Mouse (Mus musculus) liver, embryonic 12.5 days (tissue): ENCODE measurements around the gene Tfap2e. TPM values are rescaled to one million over a fixed set of nuclear protein-coding genes. Genes with fewer than 3 reads are reported as not detected.
A peak's percentile ranks its signal among the peaks of the same experiment; 100 is the strongest.

Experiments
- ATAC-seq: fragments of 200-750 bp; cut with Nextera tagmentation; 2 replicates; pipeline ENCODE4 v1.8.0; 2017; ENCODE audit warnings: moderate number of reproducible peaks, mild to moderate bottlenecking, moderate library complexity
- H3K27ac ChIP-seq: fragments of 300-500 bp; sonication (generic); 2 replicates; pipeline ENCODE4 v1.5.1; 2016; ENCODE audit warnings: mild to moderate bottlenecking
- H3K27me3 ChIP-seq: fragments of 300-500 bp; sonication (generic); replicated peaks from 2 replicates; pipeline ENCODE4 v1.6.1; 2016; ENCODE audit warnings: mild to moderate bottlenecking, moderate library complexity
- H3K36me3 ChIP-seq: fragments of 300-500 bp; sonication (generic); 2 replicates; pipeline ENCODE4 v1.6.1; 2016; ENCODE audit warnings: mild to moderate bottlenecking, moderate library complexity
- H3K4me1 ChIP-seq: fragments of 300-500 bp; sonication (generic); 2 replicates; pipeline ENCODE4 v1.6.1; 2016
- H3K4me2 ChIP-seq: fragments of 300-500 bp; sonication (generic); 2 replicates; pipeline ENCODE4 v1.6.1; 2016; ENCODE audit warnings: mild to moderate bottlenecking, moderate library complexity
- H3K4me3 ChIP-seq: fragments of 300-500 bp; sonication (generic); 2 replicates; pipeline ENCODE4 v1.5.1; 2016; ENCODE audit warnings: mild to moderate bottlenecking, moderate library complexity
- H3K9ac ChIP-seq: fragments of 300-500 bp; sonication (generic); 2 replicates; pipeline ENCODE4 v1.6.1; 2016; ENCODE audit warnings: mild to moderate bottlenecking, moderate library complexity
- H3K9me3 ChIP-seq: fragments of 300-500 bp; sonication (generic); replicated peaks from 2 replicates; pipeline ENCODE4 v1.6.1; 2016; ENCODE audit warnings: mild to moderate bottlenecking, moderate library complexity
- WGBS: fragments of 180-500 bp; shearing (Covaris S2); methylation state at CpG from one replicate; pipeline ENCODE4 v1.1.7; 2016; ENCODE audit not compliant: insufficient replicate concordance; 5-methylcytosine and 5-hydroxymethylcytosine counted together
- polyA plus RNA-seq: library from polyadenylated mRNA; unstranded; fragments of >200 nt; fragmentation: Nextera tagmentation; extraction: Ambion mirVana; gene quantifications from 2 replicates; pipeline ENCODE4 v1.2.1, GENCODE M21; 2016

The Tfap2e gene
- not detected in 2 replicates for polyA plus RNA-seq

- Histone ChIP-seq H3K4me1 (peaks cover 12% of the 10 kb centered on the region), H3K9ac (no peak within 1 kb of the TSS)
Measured at GRCm38 (mm10) chr4:126736001-126736414, at the start of gene Tfap2e. Gene Tfap2e (minus strand): TSS chr4:126736240.

GRCm38 (mm10) chr4:126782996-126783395, 47.0 kb upstream of the Tfap2e start:
- no peak overlapping the region for H3K9ac ChIP-seq
- H3K4me1 ChIP-seq = no peaks in the 10 kb centered on the region
- ATAC-seq = no peak
- H3K27me3 ChIP-seq = no peaks in the 10 kb centered on the region
- WGBS = 71% methylated on average over 8 of the region's 8 CpGs
- H3K36me3 ChIP-seq = 0 out of 2 replicates have a peak, but pooled peaks cover 2% of the 10 kb centered on the region
- no peak overlapping the region for H3K27ac ChIP-seq
- H3K9me3 ChIP-seq = no peaks in the 10 kb centered on the region
- no peak overlapping the region for H3K4me3 ChIP-seq
- no peak overlapping the region for H3K4me2 ChIP-seq

More at GRCm38 (mm10) chr4:126736001-126736414, at the start of gene Tfap2e:
- 4% methylated on average over 32 of the region's 32 CpGs for WGBS
- no peaks in the 10 kb centered on the region for H3K9me3 ChIP-seq
- peak within 1 kb of the TSS; percentile 46 for H3K4me2 ChIP-seq
- peaks cover 94% of the 10 kb centered on the region for H3K27me3 ChIP-seq
- no peak within 1 kb of the TSS for H3K27ac ChIP-seq
- ATAC-seq = no peak
- peak within 1 kb of the TSS; percentile 28 for H3K4me3 ChIP-seq
- H3K36me3 ChIP-seq = no peaks in the 10 kb centered on the region

- Histone ChIP-seq H3K9me3 (no peaks in the 10 kb centered on the region), H3K4me1 (no peaks in the 10 kb centered on the region), H3K27me3 (no peaks in the 10 kb centered on the region), H3K4me3 (no peak overlapping the region), H3K36me3 (0 out of 2 replicates have a peak, but pooled peaks cover 2% of the 10 kb centered on the region), H3K27ac (no peak overlapping the region), H3K9ac (no peak overlapping the region), H3K4me2 (no peak overlapping the region)
- WGBS = 79% methylated on average over 8 of the region's 8 CpGs
- no peak for ATAC-seq
Measured at GRCm38 (mm10) chr4:126782512-126782911, 46.5 kb upstream of the Tfap2e start.

GRCm38 (mm10) chr4:126781871-126782270, 45.8 kb upstream of the Tfap2e start:
- Histone ChIP-seq H3K9me3 (no peaks in the 10 kb centered on the region), H3K9ac (no peak overlapping the region), H3K4me3 (no peak overlapping the region), H3K4me2 (no peak overlapping the region), H3K27me3 (no peaks in the 10 kb centered on the region), H3K36me3 (0 out of 2 replicates have a peak, but pooled peaks cover under 1% of the 10 kb centered on the region), H3K4me1 (no peaks in the 10 kb centered on the region), H3K27ac (no peak overlapping the region)
- 75% methylated on average over 3 of the region's 3 CpGs for WGBS
- no peak for ATAC-seq

- WGBS = 78% methylated on average over 12 of the region's 12 CpGs
- no peak overlapping the region for H3K9ac ChIP-seq
- no peaks in the 10 kb centered on the region for H3K9me3 ChIP-seq
- H3K4me1 ChIP-seq = no peaks in the 10 kb centered on the region
- H3K27me3 ChIP-seq = no peaks in the 10 kb centered on the region
- H3K27ac ChIP-seq = no peak overlapping the region
- no peaks in the 10 kb centered on the region for H3K36me3 ChIP-seq
- no peak overlapping the region for H3K4me2 ChIP-seq
- ATAC-seq = no peak
- no peak overlapping the region for H3K4me3 ChIP-seq
Measured at GRCm38 (mm10) chr4:126779826-126780775, 44.1 kb upstream of the Tfap2e start.

- Histone ChIP-seq H3K27ac (no peak overlapping the region), H3K9me3 (no peaks in the 10 kb centered on the region), H3K4me3 (no peak overlapping the region), H3K4me2 (no peak overlapping the region), H3K9ac (no peak overlapping the region), H3K4me1 (no peaks in the 10 kb centered on the region), H3K27me3 (no peaks in the 10 kb centered on the region), H3K36me3 (no peaks in the 10 kb centered on the region)
- WGBS = 73% methylated on average over 8 of the region's 8 CpGs
- no peak for ATAC-seq
Measured at GRCm38 (mm10) chr4:126779148-126779581, 43.1 kb upstream of the Tfap2e start.

- no peak overlapping the region for H3K4me2 ChIP-seq
- H3K36me3 ChIP-seq = no peaks in the 10 kb centered on the region
- no peaks in the 10 kb centered on the region for H3K27me3 ChIP-seq
- peaks cover 8% of the 10 kb centered on the region for H3K4me1 ChIP-seq
- no peak overlapping the region for H3K9ac ChIP-seq
- no peak overlapping the region for H3K27ac ChIP-seq
- ATAC-seq = no peak
- 62% methylated on average over 1 of the region's 1 CpGs for WGBS
- no peak overlapping the region for H3K4me3 ChIP-seq
- no peaks in the 10 kb centered on the region for H3K9me3 ChIP-seq
Measured at GRCm38 (mm10) chr4:126775182-126775581, 39.1 kb upstream of the Tfap2e start.

GRCm38 (mm10) chr4:126773871-126774270, 37.8 kb upstream of the Tfap2e start:
- Histone ChIP-seq H3K27ac (no peak overlapping the region), H3K4me3 (no peak overlapping the region), H3K9ac (no peak overlapping the region), H3K4me1 (peaks cover 16% of the 10 kb centered on the region), H3K9me3 (no peaks in the 10 kb centered on the region), H3K36me3 (no peaks in the 10 kb centered on the region), H3K4me2 (no peak overlapping the region), H3K27me3 (no peaks in the 10 kb centered on the region)
- 72% methylated on average over 6 of the region's 6 CpGs for WGBS
- ATAC-seq = no peak

GRCm38 (mm10) chr4:126770831-126771230, 34.8 kb upstream of the Tfap2e start:
- ATAC-seq = no peak
- 61% methylated on average over 4 of the region's 4 CpGs for WGBS
- no peak overlapping the region for H3K9ac ChIP-seq
- H3K27me3 ChIP-seq = no peaks in the 10 kb centered on the region
- H3K36me3 ChIP-seq = 0 out of 2 replicates have a peak, but pooled peaks cover 2% of the 10 kb centered on the region
- no peaks in the 10 kb centered on the region for H3K9me3 ChIP-seq
- H3K4me3 ChIP-seq = no peak overlapping the region
- peaks cover 16% of the 10 kb centered on the region for H3K4me1 ChIP-seq
- no peak overlapping the region for H3K27ac ChIP-seq
- no peak overlapping the region for H3K4me2 ChIP-seq

- H3K27me3 ChIP-seq = no peaks in the 10 kb centered on the region
- 0 out of 2 replicates have a peak, but pooled peaks have one; percentile 54 for ATAC-seq
- H3K4me3 ChIP-seq = no peak overlapping the region
- no peak overlapping the region for H3K27ac ChIP-seq
- no peak overlapping the region for H3K4me2 ChIP-seq
- H3K9me3 ChIP-seq = no peaks in the 10 kb centered on the region
- 0 out of 2 replicates have a peak, but pooled peaks cover 2% of the 10 kb centered on the region for H3K36me3 ChIP-seq
- H3K9ac ChIP-seq = no peak overlapping the region
- peaks cover 16% of the 10 kb centered on the region for H3K4me1 ChIP-seq
- 58% methylated on average over 9 of the region's 9 CpGs for WGBS
Measured at GRCm38 (mm10) chr4:126769800-126770563, 33.9 kb upstream of the Tfap2e start.

GRCm38 (mm10) chr4:126763483-126763882, 27.4 kb upstream of the Tfap2e start:
- H3K4me1 ChIP-seq = no peaks in the 10 kb centered on the region
- WGBS = 78% methylated on average over 2 of the region's 2 CpGs
- H3K9me3 ChIP-seq = no peaks in the 10 kb centered on the region
- H3K27ac ChIP-seq = no peak overlapping the region
- no peak overlapping the region for H3K9ac ChIP-seq
- no peak for ATAC-seq
- H3K36me3 ChIP-seq = peaks cover 28% of the 10 kb centered on the region
- H3K4me2 ChIP-seq = no peak overlapping the region
- no peaks in the 10 kb centered on the region for H3K27me3 ChIP-seq
- H3K4me3 ChIP-seq = no peak overlapping the region
